Mouse (Mus musculus): ENCODE measurements around the gene Ccdc149.

DNA sequence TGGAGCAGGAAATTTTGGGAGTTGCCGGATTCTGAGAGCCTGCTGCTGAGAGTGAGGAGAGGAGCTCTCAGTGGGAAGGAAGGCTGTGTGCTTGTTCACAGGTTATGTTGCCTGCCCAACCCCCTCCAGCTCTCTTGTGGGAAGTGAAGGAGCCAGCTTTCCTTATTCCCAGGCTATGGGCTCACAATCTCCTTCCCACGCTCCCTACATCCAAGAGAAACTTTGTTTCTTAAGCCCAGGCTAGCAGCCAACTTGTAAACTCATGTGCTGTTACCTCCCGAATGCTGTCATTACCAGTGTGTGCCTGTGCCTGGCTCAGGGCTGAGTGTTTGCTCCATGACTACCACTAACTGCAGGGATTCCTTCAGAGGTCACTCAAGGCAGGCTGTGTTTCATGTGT is 39.8 kb upstream of the Ccdc149 start:
- no peak for TF ChIP-seq CTCF (IDR thresholded peaks at IDR 0.05; ENCODE audit: low read depth)
- no peak for TF ChIP-seq EP300 (IDR thresholded peaks at IDR 0.05; ENCODE audit: low read depth)

Data from liver, postnatal 0 days (tissue).